Mouse (Mus musculus) thymus, adult 2 months (tissue): ENCODE measurements at regions not wholly inside any gene's neighbourhood (a gene's known extent, or its start where the extent isn't known, plus 50 kb on each side); places are given as distances from the start of the nearest gene placed in this dataset.
A peak's percentile ranks its signal among the peaks of the same experiment; 100 is the strongest.

Experiments used
- DNase-seq: peaks from one replicate; pipeline ENCODE4 v3.0.0; 2021
- H3K27ac ChIP-seq: fragments of 200-500 bp; 2 replicates; pipeline ENCODE4 v1.5.1; 2012; ENCODE audit warnings: low read length, control low read depth; ENCODE audit not compliant: control insufficient read depth, insufficient read depth
- H3K27me3 ChIP-seq: fragments of 200-500 bp; 2 replicates; pipeline ENCODE4 v1.6.1; 2012; ENCODE audit warnings: mild to moderate bottlenecking, low read length, moderate library complexity, mixed read lengths; ENCODE audit not compliant: control insufficient read depth, insufficient read depth
- H3K36me3 ChIP-seq: fragments of 200-500 bp; 2 replicates; pipeline ENCODE4 v1.6.1; 2012; ENCODE audit warnings: mild to moderate bottlenecking, low read length, moderate library complexity; ENCODE audit not compliant: control insufficient read depth, insufficient read depth
- H3K4me1 ChIP-seq: fragments of 200-500 bp; replicated peaks from 2 replicates; pipeline ENCODE4 v1.6.1; 2012; ENCODE audit warnings: low read length; ENCODE audit not compliant: control insufficient read depth, insufficient read depth
- H3K4me3 ChIP-seq: fragments of 200-500 bp; 2 replicates; pipeline ENCODE4 v1.5.1; 2012; ENCODE audit warnings: mild to moderate bottlenecking, low read length, control low read depth, moderate library complexity; ENCODE audit not compliant: control insufficient read depth, insufficient read depth
- CTCF ChIP-seq: fragments of 200-500 bp; IDR thresholded peaks from 2 replicates; pipeline ENCODE4 v1.5.1; 2012; ENCODE audit warnings: mild to moderate bottlenecking, control low read depth, low read length, moderate library complexity, borderline replicate concordance; ENCODE audit not compliant: control insufficient read depth, poor library complexity, insufficient read depth; ENCODE audit errors: extremely low read depth
- POLR2A ChIP-seq: fragments of 200-500 bp; IDR thresholded peaks from 2 replicates; pipeline ENCODE4 v1.6.1; 2012; ENCODE audit warnings: mild to moderate bottlenecking, low read length, control low read depth, moderate library complexity; ENCODE audit not compliant: control insufficient read depth, poor library complexity, insufficient read depth; ENCODE audit errors: extremely low read depth
- WGBS: fragments of 180-500 bp; shearing (Covaris S2); methylation state at CpG from one replicate; pipeline ENCODE4 v1.1.7; 2018; 5-methylcytosine and 5-hydroxymethylcytosine counted together

- Histone ChIP-seq H3K4me3 (peak overlapping the region; percentile 25; the same call in 1 of the 2 replicates), H3K27me3 (no peaks in the 10 kb centered on the region), H3K4me1 (peaks cover 9% of the 10 kb centered on the region; the same call in 1 of the 2 replicates), H3K36me3 (no peaks in the 10 kb centered on the region), H3K27ac (no peak overlapping the region)
- WGBS = 16% methylated on average over 39 of the region's 39 CpGs
- DNase-seq = peak; percentile 3
- TF ChIP-seq CTCF (no peak), POLR2A (no peak)
These were observed 118.1 kb upstream of the Hes1 start for GRCm38 (mm10) chr16:29945891-29946598.

- WGBS = 44% methylated on average over 5 of the region's 5 CpGs
- Histone ChIP-seq H3K27me3 (no peaks in the 10 kb centered on the region), H3K27ac (no peak overlapping the region), H3K36me3 (no peaks in the 10 kb centered on the region), H3K4me1 (peaks cover 9% of the 10 kb centered on the region; the same call in 1 of the 2 replicates), H3K4me3 (no peak overlapping the region)
- no peak for DNase-seq
- TF ChIP-seq POLR2A (no peak), CTCF (no peak)
These were observed 117.2 kb upstream of the Hes1 start for GRCm38 (mm10) chr16:29946966-29947365.

- no peak overlapping the region for H3K4me3 ChIP-seq
- H3K27ac ChIP-seq = no peak overlapping the region
- H3K4me1 ChIP-seq = peaks cover 9% of the 10 kb centered on the region; the same call in 1 of the 2 replicates
- WGBS = 96% methylated on average over 5 of the region's 5 CpGs
- H3K36me3 ChIP-seq = no peaks in the 10 kb centered on the region
- no peak for DNase-seq
- TF ChIP-seq POLR2A = no peak
- no peak for TF ChIP-seq CTCF
- H3K27me3 ChIP-seq = no peaks in the 10 kb centered on the region
These were observed 116.5 kb upstream of the Hes1 start for GRCm38 (mm10) chr16:29947670-29948069.

DNA sequence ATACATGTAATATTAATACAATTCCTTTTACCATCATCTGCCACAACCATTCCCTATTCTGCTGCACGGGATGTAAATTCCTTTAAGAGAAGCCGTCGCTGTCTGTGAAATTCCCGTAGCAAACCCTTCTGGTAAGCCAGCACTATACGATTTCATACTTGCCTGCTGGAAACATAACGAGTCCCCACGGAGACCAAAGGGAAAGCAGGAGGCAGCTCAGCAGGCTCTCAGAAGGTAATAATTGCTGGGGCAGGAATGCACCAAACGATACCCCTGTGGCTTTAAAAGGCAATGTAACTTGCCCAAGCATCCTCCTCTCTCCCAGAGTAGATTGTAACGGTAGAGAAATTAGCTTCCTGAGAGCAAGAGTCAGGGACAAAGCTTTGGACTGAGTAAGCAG, 114.0 kb upstream of the Hes1 start:
- DNase-seq = no peak
- peaks cover 9% of the 10 kb centered on the region; the same call in 1 of the 2 replicates for H3K4me1 ChIP-seq
- 94% methylated on average over 9 of the region's 9 CpGs for WGBS

GRCm38 (mm10) chr16:29950791-29951190, 113.4 kb upstream of the Hes1 start:
- no peak for DNase-seq
- 95% methylated on average over 4 of the region's 4 CpGs for WGBS
- H3K27ac ChIP-seq = no peak overlapping the region
- H3K36me3 ChIP-seq = no peaks in the 10 kb centered on the region
- H3K27me3 ChIP-seq = no peaks in the 10 kb centered on the region
- TF ChIP-seq CTCF (no peak), POLR2A (no peak)
- H3K4me3 ChIP-seq = no peak overlapping the region
- peaks cover 8% of the 10 kb centered on the region; the same call in 1 of the 2 replicates for H3K4me1 ChIP-seq

More for the DNA sequence above, 114.0 kb upstream of the Hes1 start:
- Histone ChIP-seq H3K4me3 (no peak overlapping the region), H3K36me3 (no peaks in the 10 kb centered on the region), H3K27me3 (no peaks in the 10 kb centered on the region), H3K27ac (no peak overlapping the region)
- TF ChIP-seq POLR2A = no peak
- TF ChIP-seq CTCF = no peak

DNA sequence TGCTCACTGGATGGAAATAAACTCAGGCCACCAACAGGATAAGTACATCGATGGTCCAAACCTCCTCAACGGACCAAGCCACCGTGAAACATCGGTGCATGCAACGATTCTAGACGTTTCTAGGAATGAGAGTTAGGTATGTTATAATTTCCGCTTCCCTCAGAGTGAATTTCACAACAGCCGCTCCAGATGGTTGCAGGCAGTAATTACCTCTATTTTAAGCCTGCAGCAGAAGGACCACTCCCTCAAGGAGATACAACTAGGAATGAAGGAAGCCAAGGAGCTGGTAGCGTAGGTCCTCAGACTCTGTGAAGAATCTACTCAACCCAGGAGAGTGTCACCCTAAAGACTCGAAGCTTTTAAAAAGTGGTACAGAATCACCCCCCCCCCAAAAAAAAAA, 109.5 kb upstream of the Hes1 start:
- H3K27me3 ChIP-seq = no peaks in the 10 kb centered on the region
- DNase-seq = no peak
- no peak for TF ChIP-seq POLR2A
- TF ChIP-seq CTCF = no peak
- WGBS = 93% methylated on average over 10 of the region's 10 CpGs
- H3K27ac ChIP-seq = no peak overlapping the region
- no peaks in the 10 kb centered on the region for H3K36me3 ChIP-seq
- no peaks in the 10 kb centered on the region for H3K4me1 ChIP-seq
- H3K4me3 ChIP-seq = no peak overlapping the region
